Mouse (Mus musculus) gastrocnemius, adult 8-10 months (tissue): ENCODE data around the gene Scn3a. TPM values are rescaled to one million over a fixed set of nuclear protein-coding genes. Genes with fewer than 3 reads are reported as not detected.
"Not testable (repeated sequence)": the region's sequence is repeated elsewhere in the genome, so short reads cannot be mapped to it uniquely, and the experiment has no call there.

Experiments used
- DNase-seq, 2 experiments: peaks; one replicate each; pipeline ENCODE4 v3.0.0; 2022; ENCODE audit warnings: low spot score in 2 of 2
- total RNA-seq, 4 experiments: library from RNA; stranded (reverse); gene quantifications; 2 replicates each; pipeline ENCODE4 v1.2.4; 2022

Gene Scn3a
- total RNA-seq, 4 experiments from 2014 or later: 0.02 to 0.36 (median 0.15) TPM

DNA sequence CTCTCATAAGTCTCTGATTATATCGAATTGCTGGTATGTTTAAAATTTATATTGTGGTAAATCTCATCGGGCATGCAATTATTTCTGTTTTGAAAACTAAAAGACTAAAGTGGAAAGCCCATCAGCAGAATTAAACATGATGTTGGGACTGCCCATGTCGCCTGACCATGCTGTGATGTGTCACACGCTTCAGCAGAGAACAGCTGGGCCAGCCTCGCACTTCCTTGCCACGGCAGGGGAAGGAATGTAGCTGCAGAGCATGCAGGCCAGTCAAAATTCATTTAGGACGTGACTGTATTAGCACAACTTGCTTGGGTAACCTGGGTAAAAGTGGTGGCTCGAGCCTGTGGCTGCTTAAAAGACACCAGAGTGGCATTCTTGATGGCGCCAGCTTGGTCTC lies 77.0 kb downstream of the Scn3a start:
- DNase-seq: no peak

DNA sequence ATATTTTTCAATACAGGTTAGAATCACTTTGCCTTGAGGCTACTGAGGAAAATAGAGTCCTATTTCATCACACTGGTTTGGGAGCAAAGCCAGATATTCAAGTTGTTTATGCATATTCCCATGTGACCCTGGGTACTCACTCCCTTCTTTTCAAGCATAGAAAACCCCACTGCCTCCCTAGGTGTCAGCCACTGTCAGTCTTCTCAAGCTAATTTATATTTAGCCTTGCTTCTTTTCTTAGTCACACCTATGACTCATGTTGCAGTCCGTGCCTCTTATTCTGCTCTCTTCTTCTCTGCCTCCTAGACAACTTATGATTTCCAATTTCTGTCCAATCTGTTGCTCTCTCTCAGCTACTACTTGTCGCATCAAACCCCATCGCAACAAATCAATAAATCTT lies 84.0 kb downstream of the Scn3a start:
- no peak for DNase-seq

DNA sequence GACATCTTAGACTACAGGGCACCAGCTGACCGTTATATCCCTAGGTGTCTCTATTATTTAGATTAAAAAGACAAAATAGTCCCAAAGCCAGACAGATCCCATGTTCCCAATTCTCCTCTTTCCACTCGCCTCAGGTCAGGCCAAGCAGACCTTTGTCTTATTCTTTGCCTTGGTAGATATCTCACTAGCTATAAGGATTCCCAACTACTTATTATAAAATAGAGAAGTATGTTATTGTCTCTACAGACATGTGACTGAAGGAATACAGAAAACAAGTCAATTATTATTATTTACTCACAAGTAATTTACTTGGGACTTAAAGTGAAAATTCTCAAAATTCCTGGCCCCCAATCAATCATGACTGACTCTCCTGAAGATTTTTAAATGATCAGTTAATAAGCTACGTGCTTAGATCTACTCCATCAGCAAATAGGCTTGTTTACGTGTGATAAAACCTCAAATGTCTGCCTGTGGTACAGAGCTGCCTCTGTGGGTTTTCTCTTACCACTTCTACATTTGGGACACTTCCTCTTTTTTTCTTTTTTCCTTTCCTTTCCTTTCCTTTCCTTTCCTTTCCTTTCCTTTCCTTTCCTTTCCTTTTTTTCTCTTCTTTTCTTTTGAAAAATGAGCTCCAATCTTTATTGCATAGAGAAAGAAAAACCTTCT lies 86.3 kb downstream of the Scn3a start:
- DNase-seq: no peak

DNA sequence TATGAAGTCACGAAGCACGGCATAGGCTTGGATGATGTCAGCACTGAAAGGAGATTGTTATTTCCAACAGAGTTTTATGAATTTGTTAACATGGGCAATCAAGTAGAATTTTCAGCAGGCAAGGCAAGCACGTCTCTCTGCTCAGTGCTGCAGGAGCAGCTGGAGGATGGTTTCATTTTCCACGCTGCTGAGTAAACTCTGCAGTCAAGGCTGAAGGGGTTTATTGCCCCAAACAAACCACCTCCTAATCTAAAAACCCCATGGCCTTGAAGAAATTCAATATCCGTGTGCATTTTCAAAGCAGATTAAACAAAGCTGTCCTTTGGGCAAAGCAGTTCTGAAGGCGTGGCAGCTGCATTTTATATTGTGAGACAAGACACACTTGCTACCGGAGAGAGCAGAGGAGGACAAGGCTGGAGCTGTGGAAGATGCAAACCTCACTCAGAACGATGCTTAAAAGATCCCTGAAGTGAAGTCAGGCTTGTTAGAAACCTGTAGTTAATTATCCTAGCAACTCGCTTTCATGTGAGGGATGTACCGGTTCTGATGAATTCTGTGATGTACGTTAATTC lies 96.0 kb downstream of the Scn3a start:
- DNase-seq: no peak

DNA sequence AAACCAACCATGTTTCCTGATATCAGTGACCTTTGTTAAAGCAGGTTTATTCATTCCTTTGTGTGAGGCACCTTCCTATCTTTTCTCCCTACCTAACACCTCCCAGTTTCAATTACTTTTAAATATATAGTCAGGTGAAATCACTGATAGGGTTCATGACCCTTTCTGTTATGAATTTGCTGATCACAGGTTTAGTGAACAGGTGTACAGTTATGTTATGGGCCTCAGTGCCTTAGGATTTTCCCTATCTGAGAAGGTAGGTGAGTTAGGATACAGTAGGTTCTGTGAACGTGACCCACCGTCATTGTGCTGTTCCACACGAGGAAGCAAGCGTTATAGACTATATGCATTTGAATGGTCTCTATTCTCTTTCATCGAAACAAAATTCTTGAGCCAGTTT lies 101.7 kb downstream of the Scn3a start:
- no peak for DNase-seq

DNA sequence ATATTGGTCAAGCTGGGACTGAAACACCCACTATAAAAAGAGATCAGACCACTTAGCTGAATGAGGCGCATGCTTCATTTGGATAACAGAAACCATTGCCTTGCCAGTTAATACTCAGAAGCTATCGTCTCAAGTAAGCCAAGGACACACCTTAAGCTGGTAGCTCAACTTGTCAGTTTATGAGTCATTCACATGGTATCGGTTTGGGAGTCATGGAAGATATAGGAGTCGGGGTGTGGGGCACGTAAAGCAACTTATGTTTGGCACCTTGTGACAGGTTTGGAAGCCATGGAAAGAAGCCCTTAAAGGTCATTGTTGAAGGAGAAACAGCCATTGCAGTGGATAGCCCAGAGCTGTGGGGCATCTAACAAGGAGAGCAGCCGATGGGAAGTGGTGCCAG lies 113.7 kb downstream of the Scn3a start:
- DNase-seq: no peak

DNA sequence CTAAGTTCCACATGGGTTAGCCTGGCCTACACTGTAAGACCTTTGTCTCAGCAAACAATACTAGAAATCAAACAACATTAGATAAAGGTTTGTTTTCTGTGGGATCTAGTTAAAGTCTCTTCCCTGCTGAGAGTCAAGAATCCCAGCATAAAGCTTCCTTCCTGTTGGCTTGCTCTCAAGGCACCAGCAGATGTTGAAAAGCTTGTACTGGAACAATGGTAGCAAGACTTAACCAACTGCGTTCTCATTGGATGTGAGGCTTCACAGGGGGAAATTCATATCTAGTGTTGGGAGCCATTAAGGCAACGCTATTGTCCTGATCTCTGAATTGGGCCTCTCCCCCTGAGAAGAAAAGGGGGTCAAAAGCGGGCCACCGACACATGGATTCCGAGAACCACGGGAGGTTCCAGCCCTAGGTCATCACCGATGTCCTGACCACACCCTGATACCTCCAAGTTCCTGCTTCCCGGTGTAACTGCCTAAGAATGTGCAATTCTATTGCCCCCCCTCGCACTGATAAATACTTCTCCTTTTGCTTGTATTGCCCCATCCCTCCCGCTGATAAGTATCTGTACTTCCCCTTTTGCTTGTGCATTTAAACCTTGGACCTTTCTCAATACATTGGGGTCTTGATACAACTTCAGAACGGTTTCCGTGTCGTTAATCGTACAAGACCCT lies 115.9 kb downstream of the Scn3a start:
- DNase-seq: not testable (repeated sequence)

DNA sequence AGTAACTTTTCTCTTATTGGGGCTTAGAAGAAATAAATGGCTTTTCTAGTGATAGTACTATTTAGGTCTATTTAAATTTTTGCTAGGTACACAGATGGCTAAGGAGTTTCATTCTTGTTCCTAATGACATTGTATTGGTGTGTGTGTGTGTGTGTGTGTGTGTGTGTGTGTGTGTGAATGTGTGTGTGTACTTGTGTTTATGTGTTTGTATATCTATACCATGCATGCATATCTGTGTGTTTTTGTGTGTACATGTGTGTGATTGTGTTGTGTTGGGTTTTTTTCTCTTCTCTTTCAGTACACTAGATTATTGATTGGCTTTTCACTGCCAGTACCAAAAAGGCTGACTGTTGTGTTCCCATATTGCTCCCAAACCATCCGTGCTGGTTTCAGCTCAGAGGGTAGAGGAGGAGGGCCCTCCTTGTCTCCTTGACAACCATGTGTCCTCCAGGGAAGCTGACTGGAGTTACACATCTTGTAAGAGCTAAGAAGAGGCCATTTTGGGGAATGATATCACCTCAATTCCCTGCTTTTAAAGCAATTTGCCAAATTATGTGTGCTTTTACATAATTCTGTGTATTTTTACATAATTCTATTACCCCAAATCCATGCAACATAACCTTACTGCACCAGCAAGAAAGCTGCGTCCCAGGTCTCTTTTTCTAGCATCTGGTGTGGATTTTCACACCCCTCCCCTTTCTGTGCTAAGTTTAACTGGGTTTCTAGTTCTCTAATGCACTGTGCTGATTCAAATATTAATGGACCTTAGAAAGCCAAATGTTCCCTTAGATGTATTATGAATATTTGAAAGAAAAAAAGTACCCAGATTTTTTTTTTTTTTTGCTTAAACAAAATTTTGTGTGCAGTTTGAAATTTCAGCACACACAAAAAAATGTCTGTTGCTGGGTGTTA lies 116.7 kb downstream of the Scn3a start:
- no peak for DNase-seq

DNA sequence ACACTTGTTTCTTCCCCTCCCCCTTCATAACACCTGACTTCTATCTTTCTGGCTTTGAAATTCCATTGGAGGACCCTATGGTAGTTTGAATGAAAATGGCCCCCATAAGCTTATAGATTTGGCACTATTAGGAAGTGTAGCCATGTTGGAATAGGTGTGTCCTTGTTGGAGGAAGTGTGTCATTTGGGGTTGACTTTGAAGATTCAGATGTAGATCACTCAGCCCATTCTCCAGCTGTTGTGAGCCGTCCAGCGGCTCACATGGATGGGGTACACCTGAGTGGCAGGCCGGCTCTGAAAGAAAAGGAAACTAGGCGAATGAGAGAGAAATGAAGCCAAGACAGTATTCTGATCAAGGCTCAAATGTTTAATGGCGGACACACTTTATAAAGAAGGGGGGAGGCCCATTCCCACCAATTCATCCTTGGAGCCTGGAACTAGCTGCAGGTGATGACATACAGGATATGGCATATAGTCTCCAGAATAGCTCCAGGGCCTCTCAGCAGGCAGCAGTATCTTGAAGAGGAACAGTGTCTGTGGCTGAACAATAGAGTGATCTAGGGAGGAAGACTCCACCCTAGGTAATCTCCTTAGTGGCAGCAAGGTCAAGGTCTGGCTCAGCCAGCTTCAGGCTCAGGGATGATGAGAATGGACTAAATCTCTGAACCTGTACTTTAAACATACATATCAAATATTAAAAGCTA lies 118.2 kb downstream of the Scn3a start:
- no peak for DNase-seq

DNA sequence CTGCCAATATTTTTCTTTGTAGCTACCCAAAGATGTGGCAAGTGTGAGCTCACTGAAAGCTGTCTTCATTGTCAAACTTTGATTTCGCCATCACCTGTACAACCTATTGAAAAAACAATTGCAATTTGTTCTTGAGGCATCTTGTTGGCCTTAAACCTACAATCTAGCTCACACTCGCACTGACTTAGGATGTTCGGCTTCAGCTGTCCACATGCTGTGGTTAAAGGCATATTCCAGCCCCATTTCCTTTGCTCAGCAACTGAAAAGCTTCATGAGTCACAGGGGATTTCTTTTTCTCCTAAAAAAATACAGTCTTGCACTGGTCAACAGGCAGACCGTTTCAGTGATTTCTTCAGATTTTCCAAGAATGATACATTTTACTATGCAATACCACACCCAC lies 124.3 kb downstream of the Scn3a start:
- no peak for DNase-seq

DNA sequence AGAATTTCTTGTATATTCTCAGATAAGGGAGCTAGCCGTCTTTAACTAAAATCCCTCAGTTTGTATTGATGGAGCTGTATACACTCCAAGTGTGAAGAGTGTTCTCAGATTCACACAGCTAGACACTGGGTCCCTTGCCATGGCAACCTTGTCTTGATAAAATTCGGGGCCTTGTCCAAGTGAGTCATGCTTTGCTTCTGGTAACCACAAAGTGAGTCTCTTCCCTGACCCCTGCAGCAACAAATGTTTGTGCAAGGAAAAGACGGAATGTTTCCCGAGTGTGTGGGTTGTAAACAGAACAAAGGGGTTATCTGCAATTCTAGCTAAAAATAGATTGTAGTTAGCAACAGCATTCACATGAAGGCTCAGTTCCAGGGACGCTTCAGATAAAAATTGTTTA lies 125.9 kb downstream of the Scn3a start:
- no peak for DNase-seq

DNA sequence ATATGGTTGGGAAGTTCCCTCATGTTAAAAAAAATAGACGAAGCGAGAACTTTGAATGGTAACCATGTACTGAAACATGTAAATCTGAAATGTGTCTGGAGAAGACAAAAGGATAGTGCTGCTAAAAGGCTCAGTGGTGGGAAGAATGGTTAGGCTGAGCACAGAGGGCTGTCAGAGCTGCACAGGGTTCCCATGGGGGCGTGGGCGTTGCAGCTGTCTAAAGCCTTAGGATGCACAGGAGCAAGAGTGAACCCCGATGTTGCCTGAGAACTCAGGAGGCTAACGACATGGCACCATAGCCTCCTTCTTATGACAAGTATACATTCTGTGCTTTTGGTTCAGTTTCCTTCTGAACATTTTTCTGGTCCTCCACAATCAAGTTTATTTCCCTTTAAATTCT lies 126.3 kb downstream of the Scn3a start:
- no peak for DNase-seq

DNA sequence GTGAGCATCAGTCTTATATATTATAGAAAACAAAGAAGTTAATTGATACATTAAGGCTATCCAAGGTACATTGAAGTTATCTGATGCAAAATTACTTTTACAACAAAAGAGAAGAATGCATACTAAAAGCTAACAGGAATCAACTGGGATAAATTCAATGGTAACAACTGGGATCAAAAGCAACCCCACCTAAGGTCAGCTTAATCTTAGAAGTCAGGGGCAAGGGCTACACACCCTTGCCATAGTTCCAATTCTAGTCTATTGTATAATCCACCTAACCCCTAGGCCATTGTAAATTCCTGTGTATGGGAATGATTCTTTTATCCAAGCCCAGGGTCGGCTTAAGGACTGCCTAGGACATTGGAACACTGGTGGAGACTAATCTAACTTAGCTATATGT lies 130.5 kb downstream of the Scn3a start:
- no peak for DNase-seq

DNA sequence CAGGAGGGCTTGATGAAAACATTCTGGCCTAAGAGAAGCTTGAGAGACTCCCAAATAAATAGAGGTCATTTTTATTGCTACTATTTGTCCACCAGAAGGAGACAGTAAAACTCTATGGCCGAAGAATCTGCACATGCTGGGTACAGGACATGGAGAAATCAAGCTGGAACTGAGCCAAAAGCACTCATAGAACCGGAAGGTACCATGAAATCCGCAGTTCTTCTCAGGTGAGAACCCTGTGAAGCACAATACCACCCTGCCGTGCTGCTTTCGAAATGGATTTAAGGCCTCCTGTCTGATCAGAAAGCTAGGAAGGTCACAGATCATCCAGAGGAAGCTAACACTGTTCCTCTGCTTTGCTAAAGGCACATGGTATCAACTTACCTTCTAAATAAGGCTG lies 143.9 kb downstream of the Scn3a start:
- DNase-seq: no peak

DNA sequence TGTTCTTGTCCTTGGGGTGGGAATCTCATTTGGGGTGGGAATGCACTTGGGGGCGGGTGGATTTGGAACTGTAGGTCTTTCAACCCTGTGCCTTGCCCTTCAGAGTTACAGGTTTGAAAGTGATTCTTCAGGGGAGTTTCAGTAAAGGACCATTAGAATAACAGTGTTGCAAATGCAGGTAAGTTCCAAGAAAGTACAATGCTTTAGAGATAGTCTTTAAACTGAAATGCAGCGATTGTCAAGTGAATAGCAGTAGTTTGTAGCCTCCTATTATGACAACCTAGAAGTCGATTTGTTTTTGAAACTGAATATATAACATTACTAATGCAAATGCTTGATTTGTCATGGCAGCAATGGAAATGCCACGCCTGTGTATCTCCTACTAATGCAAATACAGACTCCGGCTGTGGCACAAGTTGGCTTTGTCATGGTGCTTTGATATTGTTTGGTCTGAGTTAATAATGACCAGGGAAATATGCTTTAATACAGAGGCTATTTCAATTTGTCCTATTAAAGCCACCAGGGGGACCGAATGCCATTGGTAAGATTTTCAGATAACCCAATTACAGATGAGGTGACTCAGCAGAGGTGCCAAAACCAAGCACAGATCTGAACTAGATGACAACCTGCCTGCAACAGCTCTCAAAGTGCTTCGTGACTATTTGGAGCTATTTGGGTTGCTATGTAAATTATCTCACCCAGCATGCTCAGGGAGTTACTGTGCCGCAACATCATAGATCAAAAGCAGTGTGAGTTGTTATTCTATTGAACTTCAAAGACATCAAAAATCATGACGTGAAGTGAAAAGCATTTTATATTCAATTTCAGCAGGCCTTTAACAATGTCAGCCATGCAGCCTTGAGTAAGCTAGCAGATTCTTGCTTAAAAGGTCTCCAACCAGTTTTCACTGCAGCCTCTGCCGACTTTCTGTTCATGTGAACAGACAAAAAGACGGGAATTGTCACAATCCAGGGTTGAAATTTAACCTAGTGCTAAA lies 145.9 kb downstream of the Scn3a start:
- DNase-seq: no peak

DNA sequence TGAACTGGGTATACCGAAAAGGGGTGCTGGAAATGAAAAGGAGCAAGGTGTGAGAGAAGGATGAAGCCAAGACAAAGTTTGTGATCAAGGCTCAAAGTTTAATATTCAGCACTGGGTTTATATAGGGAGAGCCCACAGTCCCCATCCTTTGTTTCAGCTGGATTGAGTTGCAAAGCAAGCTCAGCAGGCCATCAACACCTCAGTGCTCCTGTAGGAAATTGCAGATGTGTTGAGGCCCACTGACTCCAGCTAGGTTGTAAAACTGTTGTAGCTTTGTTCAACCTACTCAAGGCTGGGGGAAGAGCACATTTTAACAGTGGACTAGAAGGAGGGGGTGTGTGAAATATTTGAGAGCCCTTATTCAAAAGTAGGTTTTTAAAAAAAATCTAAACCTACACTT lies 148.8 kb downstream of the Scn3a start:
- no peak for DNase-seq

DNA sequence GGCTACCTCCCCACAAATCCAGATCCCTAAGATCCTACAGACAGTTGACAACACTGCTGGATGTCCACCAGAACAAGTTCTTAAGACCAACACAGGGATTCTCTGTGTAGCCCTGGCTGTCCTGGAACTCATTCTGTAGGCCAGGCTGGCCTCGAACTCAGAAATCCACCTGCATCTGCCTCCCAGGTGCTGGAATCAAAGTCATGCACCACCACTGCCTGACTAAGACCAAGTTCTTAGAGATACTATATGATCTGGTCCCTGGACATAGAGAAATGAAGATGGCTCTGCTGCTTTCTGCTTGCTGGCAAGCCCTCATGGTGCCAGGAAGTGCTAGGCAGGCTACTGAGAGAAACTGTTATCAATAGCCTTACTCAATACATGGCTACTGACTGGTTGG lies 150.9 kb downstream of the Scn3a start:
- no peak for DNase-seq

DNA sequence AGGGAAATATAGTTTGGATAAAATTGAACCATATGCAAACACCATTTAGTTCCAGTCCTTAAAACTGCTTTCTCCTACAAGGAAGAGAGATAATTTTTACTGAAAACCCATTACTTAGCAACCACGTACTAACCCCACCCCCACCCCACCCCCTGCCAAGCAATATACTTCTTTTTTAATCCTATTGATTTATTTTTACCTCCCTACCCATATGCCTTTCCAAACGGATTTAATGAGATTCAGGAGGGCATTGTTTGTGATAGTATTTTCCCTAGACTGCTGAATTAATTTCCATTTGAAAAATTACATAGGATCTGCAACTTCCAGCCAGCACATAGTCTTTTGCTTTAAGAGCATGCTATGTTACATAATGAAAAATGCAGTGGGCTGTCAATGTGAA lies 152.1 kb downstream of the Scn3a start:
- DNase-seq: no peak

DNA sequence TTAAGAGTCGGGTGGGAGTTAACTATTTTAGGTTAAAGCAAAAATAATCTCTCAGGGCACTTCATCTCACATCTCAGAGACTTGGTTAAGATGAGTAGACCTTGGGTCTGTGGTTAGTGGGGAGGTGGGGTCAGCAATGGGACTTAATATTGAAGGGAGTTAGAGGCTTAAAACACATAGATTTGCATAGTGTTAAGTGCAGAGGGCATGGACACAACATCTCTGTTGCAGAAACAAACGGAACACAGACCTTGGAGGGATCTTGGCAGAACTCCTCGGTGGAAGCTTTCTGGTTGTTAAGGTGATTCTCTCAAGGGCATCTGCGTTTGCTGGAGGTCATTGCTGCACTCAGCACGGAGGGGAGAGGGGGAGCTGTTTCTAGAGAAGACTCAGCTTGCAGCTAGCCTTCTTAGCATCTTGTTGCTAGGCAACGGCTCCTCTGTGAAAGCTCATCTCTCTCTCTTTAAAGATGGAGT lies 152.6 kb downstream of the Scn3a start:
- DNase-seq: no peak

DNA sequence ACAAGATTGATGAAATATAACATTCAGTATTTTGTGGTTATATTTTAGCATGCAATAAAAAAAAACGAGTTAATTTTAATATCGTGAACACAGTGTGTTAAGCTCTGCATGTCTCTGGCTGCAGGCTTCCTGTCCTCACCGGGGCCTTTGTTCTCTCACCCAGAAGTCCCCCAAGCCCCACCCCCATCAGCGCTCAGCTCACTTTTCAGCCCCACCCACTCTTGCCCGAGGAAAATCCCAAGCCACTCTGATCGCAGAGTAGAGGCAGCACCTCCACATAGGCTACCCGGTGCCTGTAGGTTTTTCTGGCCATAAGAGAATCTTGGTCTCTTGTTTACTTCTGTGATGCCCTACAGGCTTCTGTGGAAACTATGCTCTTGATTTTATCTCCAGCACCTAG lies 153.2 kb downstream of the Scn3a start:
- no peak for DNase-seq
